ENCODE assay signal across 21 mouse cellular contexts in genomic region chr15:5260183-5260582, GRCm38 (mm10). TPM values are rescaled to one million over a fixed set of nuclear protein-coding genes. Genes with fewer than 3 reads are reported as not detected.
A peak's percentile ranks its signal among the peaks of the same experiment; 100 is the strongest.
DNase-seq lines count a peak whose midpoint lies in the region; ATAC-seq lines count a peak whose summit lies in the region.
"Had no signal": no experiment of that assay in that cellular context is flagged by ENCODE, and none has a peak within 500 bp of the region (broad histone marks: within the 10 kb centered on the region; RNA-seq: fewer than 3 reads in every experiment).

No protein-coding gene starts in this region.

- H3K9me3 ChIP-seq in forebrain, embryonic 16.5 days (ENCODE audit: control insufficient read depth, low read length): no peaks in the 10 kb centered on the region
- no peaks in the 10 kb centered on the region for H3K9me3 ChIP-seq in forebrain, embryonic 11.5 days (ENCODE audit: control insufficient read depth, low read length)
- no peaks in the 10 kb centered on the region for H3K9me3 ChIP-seq in kidney, embryonic 16.5 days (ENCODE audit: low read length)
- no peaks in the 10 kb centered on the region for H3K9me3 ChIP-seq in intestine, embryonic 16.5 days (ENCODE audit: control insufficient read depth, low read length)
- H3K9me3 ChIP-seq: embryonic facial prominence, embryonic 12.5 days; heart, embryonic 13.5 days; lung, embryonic 15.5 days; midbrain, embryonic 12.5 days had no signal

- 20% methylated on average over 5 of the region's 5 CpGs for WGBS in forebrain, embryonic 16.5 days
- 68% methylated on average over 5 of the region's 5 CpGs for WGBS in forebrain, embryonic 11.5 days
- 20% methylated on average over 5 of the region's 5 CpGs for WGBS in kidney, embryonic 16.5 days
- WGBS in intestine, embryonic 16.5 days: 57% methylated on average over 5 of the region's 5 CpGs

- DNase-seq in forebrain, embryonic 11.5 days (ENCODE audit: low spot score): no peak
- DNase-seq in kidney, adult 8-10 months: no peak
- DNase-seq in MN1 (ENCODE audit: low spot score): peak; percentile 21
- DNase-seq: cerebellum, adult 9-10 months; gastrocnemius, postnatal 10 days; heart, adult 18-20 months; heart, postnatal 36 days; right cerebral cortex, adult 18-20 months had no signal

- peak; percentile 56; the same call in 1 of the 2 replicates for ATAC-seq in forebrain, embryonic 16.5 days
- ATAC-seq in forebrain, embryonic 11.5 days (replicated peaks; ENCODE audit: low FRiP score): no peak
- ATAC-seq in kidney, embryonic 16.5 days (ENCODE audit: low FRiP score, low TSS enrichment): peak; percentile 80
- peak; percentile 84 for ATAC-seq in intestine, embryonic 16.5 days
- ATAC-seq in inflammation-experienced regulatory T-cells, adult 6 months: no peak

- peaks cover 5% of the 10 kb centered on the region for H3K4me1 ChIP-seq in forebrain, embryonic 16.5 days (replicated peaks; ENCODE audit: control insufficient read depth, insufficient read depth, low read length)
- no peaks in the 10 kb centered on the region for H3K4me1 ChIP-seq in forebrain, embryonic 11.5 days (replicated peaks; ENCODE audit: control insufficient read depth, insufficient read depth, low read length)
- H3K4me1 ChIP-seq in kidney, embryonic 16.5 days (ENCODE audit: insufficient read depth, low read length): peaks cover 24% of the 10 kb centered on the region
- H3K4me1 ChIP-seq in intestine, embryonic 16.5 days (ENCODE audit: control insufficient read depth, insufficient read depth, low read length): peaks cover 2% of the 10 kb centered on the region; the same call in 1 of the 2 replicates
- H3K4me1 ChIP-seq: embryonic facial prominence, embryonic 12.5 days; lung, embryonic 15.5 days; midbrain, embryonic 12.5 days had no signal

- no peak overlapping the region for H3K27ac ChIP-seq in forebrain, embryonic 16.5 days (ENCODE audit: low read length)
- no peak overlapping the region for H3K27ac ChIP-seq in forebrain, embryonic 11.5 days (ENCODE audit: low read depth, low read length)
- no peak overlapping the region for H3K27ac ChIP-seq in kidney, embryonic 16.5 days (ENCODE audit: low read length)
- no peak overlapping the region for H3K27ac ChIP-seq in intestine, embryonic 16.5 days (ENCODE audit: low read length)
- H3K27ac ChIP-seq: embryonic facial prominence, embryonic 12.5 days; heart, embryonic 13.5 days; liver, embryonic 14.5 days; lung, embryonic 15.5 days; macrophage; midbrain, embryonic 12.5 days; stomach, postnatal 0 days had no signal

- no peaks in the 10 kb centered on the region for H3K36me3 ChIP-seq in forebrain, embryonic 16.5 days (ENCODE audit: control insufficient read depth, insufficient read depth)
- H3K36me3 ChIP-seq in forebrain, embryonic 11.5 days (ENCODE audit: control insufficient read depth, insufficient read depth, low read length): no peaks in the 10 kb centered on the region
- no peaks in the 10 kb centered on the region for H3K36me3 ChIP-seq in kidney, embryonic 16.5 days (ENCODE audit: insufficient read depth, low read length)
- no peaks in the 10 kb centered on the region for H3K36me3 ChIP-seq in intestine, embryonic 16.5 days (ENCODE audit: control insufficient read depth, insufficient read depth, low read length)
- H3K36me3 ChIP-seq: embryonic facial prominence, embryonic 12.5 days; heart, embryonic 13.5 days; lung, embryonic 15.5 days; midbrain, embryonic 12.5 days had no signal

- H3K4me2 ChIP-seq in forebrain, embryonic 16.5 days (ENCODE audit: low read length): no peak overlapping the region
- no peak overlapping the region for H3K4me2 ChIP-seq in forebrain, embryonic 11.5 days (ENCODE audit: low read depth, low read length, severe bottlenecking)
- H3K4me2 ChIP-seq in kidney, embryonic 16.5 days (replicated peaks; ENCODE audit: low read depth, low read length): no peak overlapping the region
- H3K4me2 ChIP-seq in intestine, embryonic 16.5 days (ENCODE audit: low read depth, low read length): no peak overlapping the region
- H3K4me2 ChIP-seq: embryonic facial prominence, embryonic 12.5 days; heart, embryonic 13.5 days; lung, embryonic 15.5 days; midbrain, embryonic 12.5 days had no signal

- no peak overlapping the region for H3K9ac ChIP-seq in forebrain, embryonic 16.5 days (replicated peaks; ENCODE audit: low read depth, low read length)
- no peak overlapping the region for H3K9ac ChIP-seq in forebrain, embryonic 11.5 days (ENCODE audit: low read length)
- H3K9ac ChIP-seq in kidney, embryonic 16.5 days (replicated peaks; ENCODE audit: low read length): no peak overlapping the region
- H3K9ac ChIP-seq in intestine, embryonic 16.5 days (ENCODE audit: low read depth, low read length): no peak overlapping the region
- H3K9ac ChIP-seq: embryonic facial prominence, embryonic 12.5 days; heart, embryonic 13.5 days; liver, embryonic 14.5 days; lung, embryonic 15.5 days; midbrain, embryonic 12.5 days had no signal

- no peak overlapping the region for H3K4me3 ChIP-seq in forebrain, embryonic 16.5 days (replicated peaks; ENCODE audit: low read length)
- no peak overlapping the region for H3K4me3 ChIP-seq in forebrain, embryonic 11.5 days (ENCODE audit: low read depth, low read length)
- H3K4me3 ChIP-seq in kidney, embryonic 16.5 days (ENCODE audit: low read length): no peak overlapping the region
- H3K4me3 ChIP-seq in intestine, embryonic 16.5 days (ENCODE audit: low read length): no peak overlapping the region
- H3K4me3 ChIP-seq: embryonic facial prominence, embryonic 12.5 days; erythroblast, embryonic 14.5 days; heart, embryonic 13.5 days; lung, embryonic 15.5 days; midbrain, embryonic 12.5 days had no signal

- no peaks in the 10 kb centered on the region for H3K27me3 ChIP-seq in forebrain, embryonic 16.5 days (replicated peaks; ENCODE audit: control insufficient read depth, insufficient read depth, low read length)
- H3K27me3 ChIP-seq in forebrain, embryonic 11.5 days (ENCODE audit: control insufficient read depth, insufficient read depth, low read length): no peaks in the 10 kb centered on the region
- H3K27me3 ChIP-seq in kidney, embryonic 16.5 days (ENCODE audit: insufficient read depth, low read length): no peaks in the 10 kb centered on the region
- no peaks in the 10 kb centered on the region for H3K27me3 ChIP-seq in intestine, embryonic 16.5 days (replicated peaks; ENCODE audit: control insufficient read depth, insufficient read depth, low read length)
- H3K27me3 ChIP-seq: CH12.LX; embryonic facial prominence, embryonic 12.5 days; heart, embryonic 13.5 days; lung, embryonic 15.5 days; midbrain, embryonic 12.5 days had no signal

RNA-seq across cellular contexts. Expression of gene Ptger4, which starts 16.2 kb away (rescaled TPM):
- 0.52 and 0.63 TPM in 2 replicates for polyA plus RNA-seq in forebrain, embryonic 16.5 days (2015; fragmentation: Nextera tagmentation; extraction: Ambion mirVana)
- 0.73 and 1.1 TPM in 2 replicates for polyA plus RNA-seq in forebrain, embryonic 11.5 days (2014; fragmentation: Nextera tagmentation; extraction: Ambion mirVana)
- polyA plus RNA-seq in kidney, embryonic 16.5 days (2015; fragmentation: Nextera tagmentation; extraction: Ambion mirVana): 5.2 and 5.4 TPM in 2 replicates
- 6.0 and 7.1 TPM in 2 replicates for polyA plus RNA-seq in intestine, embryonic 16.5 days (2015; fragmentation: Nextera tagmentation; extraction: Ambion mirVana)
- polyA plus RNA-seq in inflammation-experienced regulatory T-cells, adult 6 months (2017; shearing (Covaris generic)): 10 to 100 TPM; 25.0 to 27.1 (median 26.3) TPM

Comparison
In these comparisons a context has a peak if more than half of its experiments do, and no peak if none do; other contexts are left out.
1. ATAC-seq: peak in forebrain, embryonic 16.5 days (single experiment), kidney, embryonic 16.5 days (single experiment) and intestine, embryonic 16.5 days (single experiment); none in forebrain, embryonic 11.5 days (single experiment) and inflammation-experienced regulatory T-cells, adult 6 months (single experiment).